Mouse (Mus musculus): ENCODE measurements around the gene Trmt61a.

Trmt61a gene

GRCm38 (mm10) chr12:111672581-111672980 lies 5.3 kb upstream of the Trmt61a start:
- DNase-seq (ENCODE audit: low spot score): no peak

GRCm38 (mm10) chr12:111674850-111675486 lies 2.9 kb upstream of the Trmt61a start:
- DNase-seq (ENCODE audit: low spot score): no peak

- no peak for DNase-seq (ENCODE audit: low spot score)
These were observed 1.9 kb upstream of the Trmt61a start for GRCm38 (mm10) chr12:111675797-111676580.

- DNase-seq (ENCODE audit: low spot score): no peak
These were observed 484 bp upstream of the Trmt61a start for GRCm38 (mm10) chr12:111677421-111677820.

- DNase-seq (ENCODE audit: low spot score): no peak
These were observed 697 bp downstream of the Trmt61a start for GRCm38 (mm10) chr12:111678670-111678933.

GRCm38 (mm10) chr12:111678997-111679396 lies 1.1 kb downstream of the Trmt61a start:
- DNase-seq (ENCODE audit: low spot score): no peak

- no peak for DNase-seq (ENCODE audit: low spot score)
These were observed 2.8 kb downstream of the Trmt61a start for GRCm38 (mm10) chr12:111680661-111681060.

- DNase-seq (ENCODE audit: low spot score): no peak
These were observed 3.4 kb downstream of the Trmt61a start for GRCm38 (mm10) chr12:111681305-111681704.

GRCm38 (mm10) chr12:111682003-111682402 lies 4.1 kb downstream of the Trmt61a start:
- DNase-seq (ENCODE audit: low spot score): no peak

- DNase-seq (ENCODE audit: low spot score): no peak
These were observed 4.9 kb downstream of the Trmt61a start for GRCm38 (mm10) chr12:111682806-111683205.

GRCm38 (mm10) chr12:111686390-111686789 lies 8.5 kb downstream of the Trmt61a start:
- DNase-seq (ENCODE audit: low spot score): no peak

GRCm38 (mm10) chr12:111687350-111688068 lies 9.6 kb downstream of the Trmt61a start:
- no peak for DNase-seq (ENCODE audit: low spot score)

- DNase-seq (ENCODE audit: low spot score): no peak
These were observed 10.1 kb downstream of the Trmt61a start for GRCm38 (mm10) chr12:111688069-111688428.

- DNase-seq (ENCODE audit: low spot score): no peak
These were observed 11.5 kb downstream of the Trmt61a start for GRCm38 (mm10) chr12:111689426-111689825.

GRCm38 (mm10) chr12:111691346-111691872 lies 13.5 kb downstream of the Trmt61a start:
- peak; percentile 88 for DNase-seq (ENCODE audit: low spot score)

- DNase-seq (ENCODE audit: low spot score): no peak
These were observed 15.0 kb downstream of the Trmt61a start for GRCm38 (mm10) chr12:111692899-111693298.

GRCm38 (mm10) chr12:111693341-111694270 lies 15.7 kb downstream of the Trmt61a start:
- no peak for DNase-seq (ENCODE audit: low spot score)

GRCm38 (mm10) chr12:111694271-111694781 lies 16.4 kb downstream of the Trmt61a start:
- DNase-seq (ENCODE audit: low spot score): no peak

- DNase-seq (ENCODE audit: low spot score): no peak
These were observed 17.2 kb downstream of the Trmt61a start for GRCm38 (mm10) chr12:111694880-111695804.

GRCm38 (mm10) chr12:111696239-111696638 lies 18.3 kb downstream of the Trmt61a start:
- peak; percentile 72 for DNase-seq (ENCODE audit: low spot score)

All from T-cell, adult 2 months (primary cell).